Mouse (Mus musculus) spleen, postnatal 0 days (tissue): ENCODE results near the gene Lgr4. TPM values are rescaled to one million over a fixed set of nuclear protein-coding genes. Genes with fewer than 3 reads are reported as not detected.

ENCODE experiments used
- polyA plus RNA-seq: library from polyadenylated mRNA; unstranded; fragments of >200 nt; fragmentation: Nextera tagmentation; extraction: Ambion mirVana; gene quantifications from 2 replicates; pipeline ENCODE4 v1.2.1, GENCODE M21; 2015

Lgr4 gene
- polyA plus RNA-seq = 2.6 and 2.8 TPM in 2 replicates

DNA sequence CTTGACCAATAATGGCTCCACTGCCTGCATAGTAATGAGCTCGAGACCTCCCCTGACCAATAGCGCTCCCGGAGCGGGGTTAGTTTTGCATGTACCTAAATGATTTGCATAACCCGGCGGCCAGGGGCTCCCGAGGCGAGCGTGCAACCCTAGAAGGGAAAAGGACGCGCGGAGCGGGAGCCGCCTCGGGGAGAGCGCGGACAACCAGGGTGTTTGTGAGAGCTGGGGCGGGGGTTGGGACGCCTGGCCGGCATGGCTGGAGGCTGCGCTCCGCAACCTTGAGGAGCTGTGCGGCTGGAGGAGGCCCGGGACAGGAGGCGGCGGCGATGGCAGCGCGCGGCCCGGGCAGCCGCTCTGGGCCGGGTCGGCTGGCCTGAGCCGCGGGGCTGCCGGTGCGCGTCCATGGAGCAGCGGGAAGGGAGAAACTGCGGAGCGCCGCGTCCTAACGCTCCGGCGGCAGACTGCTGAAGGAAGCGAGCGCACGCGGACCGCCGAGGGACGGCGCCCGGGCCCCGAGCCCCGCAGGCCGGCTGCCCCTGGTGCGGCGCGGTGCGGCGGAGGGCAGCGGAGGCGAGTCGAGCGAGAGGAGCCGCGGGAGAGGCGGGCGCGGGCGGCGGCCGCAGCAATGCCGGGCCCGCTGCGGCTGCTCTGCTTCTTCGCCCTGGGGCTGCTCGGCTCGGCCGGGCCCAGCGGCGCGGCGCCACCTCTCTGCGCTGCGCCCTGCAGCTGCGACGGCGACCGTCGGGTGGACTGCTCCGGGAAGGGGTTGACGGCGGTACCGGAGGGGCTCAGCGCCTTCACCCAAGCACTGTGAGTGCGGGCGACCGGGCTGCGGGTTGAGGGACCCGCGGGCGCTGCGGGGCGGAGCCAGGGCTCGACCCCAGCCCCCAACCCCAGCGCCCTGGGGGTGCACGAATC, at the start of gene Lgr4:
TSS of gene Lgr4 (plus strand) at position 152 of the 918 bp plus-strand sequence.

DNA sequence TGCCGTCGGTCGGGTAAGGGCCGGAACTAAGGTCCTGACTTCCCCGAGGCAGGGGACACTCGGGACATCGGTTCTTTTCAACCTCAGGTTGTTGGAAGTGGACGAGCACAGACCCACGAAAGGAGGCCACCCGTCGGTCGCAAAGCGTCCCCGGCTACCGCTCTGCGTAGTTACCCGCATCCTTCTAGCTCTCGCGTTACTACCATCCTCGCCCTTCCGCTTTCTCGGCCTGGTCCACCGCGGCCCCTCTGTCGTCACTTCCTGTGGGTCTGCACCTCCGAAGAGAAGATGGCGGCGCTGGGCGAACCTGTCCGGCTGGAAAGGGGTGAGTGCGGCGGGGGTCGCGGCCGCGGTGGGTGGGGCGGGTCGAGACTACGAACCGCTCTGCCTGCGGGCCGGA, 26.9 kb upstream of the Lgr4 start, which contains the start of gene Lin7c:
TSS of gene Lin7c (plus strand) at position 257 of the 400 bp plus-strand sequence.

DNA sequence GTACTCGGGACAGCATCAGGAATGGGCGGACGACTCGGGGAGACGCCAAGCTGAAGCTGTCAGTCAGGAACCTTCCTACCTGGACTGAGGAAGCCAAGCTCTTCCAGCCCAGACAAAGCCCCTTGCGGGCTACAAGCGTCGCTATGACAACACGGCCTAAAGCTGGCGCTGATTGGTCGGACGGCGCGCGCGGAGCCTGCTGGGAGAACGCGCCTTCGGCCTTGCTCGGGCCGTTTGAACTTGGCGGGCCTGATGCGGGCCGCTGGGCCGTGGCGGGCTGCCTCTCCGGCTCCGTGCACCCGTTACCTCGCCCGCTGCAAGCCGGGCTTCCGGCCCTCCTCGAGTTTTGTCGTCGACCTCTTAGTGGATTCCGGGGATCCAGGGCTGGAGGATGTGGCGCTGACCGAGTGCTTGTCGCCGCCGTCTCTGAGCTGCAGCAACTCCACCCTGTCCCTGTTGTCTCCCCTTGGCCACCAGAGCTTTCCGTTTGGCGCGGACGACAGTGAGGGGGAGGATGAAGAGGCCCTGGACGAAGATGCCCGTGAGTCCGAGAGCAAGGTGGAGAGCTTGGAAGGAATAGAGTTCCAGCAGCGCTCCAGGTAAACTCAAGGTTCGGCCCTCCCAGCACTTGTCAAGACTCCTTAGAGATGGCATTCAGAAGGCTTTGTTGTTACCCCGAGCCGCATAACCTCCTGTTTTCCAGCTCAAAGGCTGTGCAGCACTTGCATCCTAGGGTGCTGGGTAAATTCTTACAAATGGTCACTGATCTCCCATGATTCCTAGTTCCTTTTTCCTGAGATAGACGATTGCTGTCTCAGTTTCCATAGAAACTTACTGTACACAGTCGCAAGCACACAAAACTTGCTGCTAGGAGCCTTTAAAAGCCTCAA, 100.4 kb downstream of the Lgr4 start, which contains the start of gene Ccdc34:
TSS of gene Ccdc34 (plus strand) at position 202 of the 890 bp plus-strand sequence.

Other genes starting within 250 kb of the Lgr4 start
- gene Bdnf, start 242.9 kb upstream of the Lgr4 start, polyA plus RNA-seq = 0.04 and 0.07 TPM in 2 replicates
- 18.6 and 21.4 TPM in 2 replicates for gene Lin7c, start 26.8 kb upstream of the Lgr4 start, polyA plus RNA-seq
- gene Ccdc34, start 100.2 kb downstream of the Lgr4 start, polyA plus RNA-seq = 44.8 and 51.1 TPM in 2 replicates